Mouse (Mus musculus) hindbrain, embryonic 15.5 days (tissue): ENCODE measurements around the gene Cd3e. TPM values are rescaled to one million over a fixed set of nuclear protein-coding genes. Genes with fewer than 3 reads are reported as not detected.

ENCODE experiments used
- ATAC-seq: fragments of 200-750 bp; cut with Nextera tagmentation; 2 replicates; pipeline ENCODE4 v1.8.0; 2017; ENCODE audit warnings: low read depth, moderate number of reproducible peaks, moderate TSS enrichment; ENCODE audit not compliant: low FRiP score
- H3K27ac ChIP-seq: fragments of 300-500 bp; sonication (generic); replicated peaks from 2 replicates; pipeline ENCODE4 v1.5.1; 2015; ENCODE audit warnings: mild to moderate bottlenecking, inconsistent platforms
- H3K27me3 ChIP-seq: fragments of 300-500 bp; sonication (generic); 2 replicates; pipeline ENCODE4 v1.6.1; 2015; ENCODE audit warnings: control low read depth, inconsistent platforms
- H3K36me3 ChIP-seq: fragments of 300-500 bp; sonication (generic); 2 replicates; pipeline ENCODE4 v1.6.1; 2015; ENCODE audit warnings: control low read depth, inconsistent platforms
- H3K4me1 ChIP-seq: fragments of 300-500 bp; sonication (generic); replicated peaks from 2 replicates; pipeline ENCODE4 v1.6.1; 2015; ENCODE audit warnings: control low read depth, inconsistent platforms
- H3K4me2 ChIP-seq: fragments of 300-500 bp; sonication (generic); 2 replicates; pipeline ENCODE4 v1.6.1; 2015; ENCODE audit warnings: moderate library complexity, mild to moderate bottlenecking, inconsistent platforms
- H3K4me3 ChIP-seq: fragments of 300-500 bp; sonication (generic); 2 replicates; pipeline ENCODE4 v1.5.1; 2015; ENCODE audit warnings: mild to moderate bottlenecking, inconsistent platforms
- H3K9ac ChIP-seq: fragments of 300-500 bp; sonication (generic); 2 replicates; pipeline ENCODE4 v1.6.1; 2015; ENCODE audit warnings: inconsistent platforms
- H3K9me3 ChIP-seq: fragments of 300-500 bp; sonication (generic); 2 replicates; pipeline ENCODE4 v1.6.1; 2016; ENCODE audit warnings: control low read depth, inconsistent platforms
- WGBS: fragments of 180-500 bp; shearing (Covaris S2); methylation state at CpG from one replicate; pipeline ENCODE4 v1.1.7; 2015; 5-methylcytosine and 5-hydroxymethylcytosine counted together
- polyA plus RNA-seq: library from polyadenylated mRNA; unstranded; fragments of >200 nt; fragmentation: Nextera tagmentation; extraction: Ambion mirVana; gene quantifications from 2 replicates; pipeline ENCODE4 v1.2.1, GENCODE M21; 2015

Cd3e gene
- polyA plus RNA-seq, 1 experiment from 2014 or later, result 0.18 TPM

GRCm38 (mm10) chr9:45011291-45011690, 1.9 kb upstream of the Cd3e start:
- Histone ChIP-seq H3K27me3 (no peaks in the 10 kb centered on the region), H3K4me2 (no peak overlapping the region), H3K4me1 (no peaks in the 10 kb centered on the region), H3K4me3 (no peak overlapping the region), H3K9me3 (no peaks in the 10 kb centered on the region), H3K27ac (no peak overlapping the region), H3K9ac (no peak overlapping the region), H3K36me3 (no peaks in the 10 kb centered on the region)
- no peak for ATAC-seq
- WGBS, result 51% methylated on average over 6 of the region's 6 CpGs

GRCm38 (mm10) chr9:45010461-45010860, 1.0 kb upstream of the Cd3e start:
- Histone ChIP-seq H3K9me3 (no peaks in the 10 kb centered on the region), H3K27me3 (no peaks in the 10 kb centered on the region), H3K9ac (no peak overlapping the region), H3K27ac (no peak overlapping the region), H3K4me2 (no peak overlapping the region), H3K4me1 (no peaks in the 10 kb centered on the region), H3K36me3 (no peaks in the 10 kb centered on the region), H3K4me3 (no peak overlapping the region)
- ATAC-seq, result no peak
- WGBS, result 77% methylated on average over 4 of the region's 4 CpGs

GRCm38 (mm10) chr9:45008342-45008741, 1.1 kb downstream of the Cd3e start:
- Histone ChIP-seq H3K4me3 (no peak overlapping the region), H3K4me2 (no peak overlapping the region), H3K36me3 (no peaks in the 10 kb centered on the region), H3K4me1 (no peaks in the 10 kb centered on the region), H3K27me3 (no peaks in the 10 kb centered on the region), H3K9ac (no peak overlapping the region), H3K27ac (no peak overlapping the region), H3K9me3 (no peaks in the 10 kb centered on the region)
- 66% methylated on average over 4 of the region's 4 CpGs for whole genome bisulfite sequencing
- no peak for ATAC-seq

- ATAC-seq, result no peak
- no peaks in the 10 kb centered on the region for H3K4me1 ChIP-seq
- WGBS, result 82% methylated on average over 12 of the region's 12 CpGs
These were observed 2.0 kb downstream of the Cd3e start for GRCm38 (mm10) chr9:45007404-45007803.

GRCm38 (mm10) chr9:45000249-45000648, 9.2 kb downstream of the Cd3e start:
- H3K27me3 ChIP-seq, result no peaks in the 10 kb centered on the region
- no peaks in the 10 kb centered on the region for H3K36me3 ChIP-seq
- no peaks in the 10 kb centered on the region for H3K9me3 ChIP-seq
- H3K27ac ChIP-seq, result no peak overlapping the region
- ATAC-seq, result no peak
- WGBS, result 80% methylated on average over 3 of the region's 3 CpGs
- no peaks in the 10 kb centered on the region for H3K4me1 ChIP-seq
- H3K4me2 ChIP-seq, result no peak overlapping the region
- H3K4me3 ChIP-seq, result no peak overlapping the region
- no peak overlapping the region for H3K9ac ChIP-seq

More at GRCm38 (mm10) chr9:45007404-45007803, 2.0 kb downstream of the Cd3e start:
- H3K4me3 ChIP-seq, result no peak overlapping the region
- H3K36me3 ChIP-seq, result no peaks in the 10 kb centered on the region
- no peak overlapping the region for H3K9ac ChIP-seq
- no peak overlapping the region for H3K27ac ChIP-seq
- H3K4me2 ChIP-seq, result no peak overlapping the region
- no peaks in the 10 kb centered on the region for H3K9me3 ChIP-seq
- no peaks in the 10 kb centered on the region for H3K27me3 ChIP-seq

- ATAC-seq, result no peak
- no peak overlapping the region for H3K27ac ChIP-seq
- H3K36me3 ChIP-seq, result no peaks in the 10 kb centered on the region
- H3K9me3 ChIP-seq, result no peaks in the 10 kb centered on the region
- H3K9ac ChIP-seq, result no peak overlapping the region
- H3K4me2 ChIP-seq, result no peak overlapping the region
- WGBS, result 81% methylated on average over 5 of the region's 5 CpGs
- H3K27me3 ChIP-seq, result no peaks in the 10 kb centered on the region
- H3K4me1 ChIP-seq, result no peaks in the 10 kb centered on the region
- no peak overlapping the region for H3K4me3 ChIP-seq
These were observed 9.7 kb downstream of the Cd3e start for GRCm38 (mm10) chr9:44999776-45000175.

- ATAC-seq, result no peak
- WGBS, result 60% methylated on average over 6 of the region's 6 CpGs
- Histone ChIP-seq H3K27ac (no peak overlapping the region), H3K9me3 (no peaks in the 10 kb centered on the region), H3K4me3 (no peak overlapping the region), H3K27me3 (no peaks in the 10 kb centered on the region), H3K4me1 (no peaks in the 10 kb centered on the region), H3K9ac (no peak overlapping the region), H3K36me3 (no peaks in the 10 kb centered on the region), H3K4me2 (no peak overlapping the region)
These were observed 10.3 kb downstream of the Cd3e start for GRCm38 (mm10) chr9:44999171-44999570.

GRCm38 (mm10) chr9:44998138-44998537, 11.3 kb downstream of the Cd3e start:
- Histone ChIP-seq H3K36me3 (no peaks in the 10 kb centered on the region), H3K9me3 (no peaks in the 10 kb centered on the region), H3K4me3 (no peak overlapping the region), H3K27ac (no peak overlapping the region), H3K9ac (no peak overlapping the region), H3K27me3 (no peaks in the 10 kb centered on the region), H3K4me1 (no peaks in the 10 kb centered on the region), H3K4me2 (no peak overlapping the region)
- no peak for ATAC-seq
- 84% methylated on average over 11 of the region's 11 CpGs for WGBS

GRCm38 (mm10) chr9:44996590-44996989, 12.8 kb downstream of the Cd3e start:
- Histone ChIP-seq H3K9me3 (no peaks in the 10 kb centered on the region), H3K4me3 (no peak overlapping the region), H3K27ac (no peak overlapping the region), H3K36me3 (no peaks in the 10 kb centered on the region), H3K27me3 (no peaks in the 10 kb centered on the region), H3K4me2 (no peak overlapping the region), H3K9ac (no peak overlapping the region), H3K4me1 (no peaks in the 10 kb centered on the region)
- 95% methylated on average over 7 of the region's 7 CpGs for WGBS
- ATAC-seq, result no peak

GRCm38 (mm10) chr9:44994962-44995361, 14.5 kb downstream of the Cd3e start:
- WGBS, result 85% methylated on average over 4 of the region's 4 CpGs
- no peak overlapping the region for H3K9ac ChIP-seq

GRCm38 (mm10) chr9:44993268-44993667, 16.2 kb downstream of the Cd3e start:
- 90% methylated on average over 2 of the region's 2 CpGs for WGBS
- Histone ChIP-seq H3K4me2 (no peak overlapping the region), H3K36me3 (no peaks in the 10 kb centered on the region), H3K27me3 (no peaks in the 10 kb centered on the region), H3K4me3 (no peak overlapping the region), H3K27ac (no peak overlapping the region), H3K9ac (no peak overlapping the region), H3K9me3 (no peaks in the 10 kb centered on the region), H3K4me1 (no peaks in the 10 kb centered on the region)
- ATAC-seq, result no peak

More at GRCm38 (mm10) chr9:44994962-44995361, 14.5 kb downstream of the Cd3e start:
- Histone ChIP-seq H3K4me3 (no peak overlapping the region), H3K4me1 (no peaks in the 10 kb centered on the region), H3K27ac (no peak overlapping the region), H3K9me3 (no peaks in the 10 kb centered on the region), H3K36me3 (no peaks in the 10 kb centered on the region), H3K4me2 (no peak overlapping the region), H3K27me3 (no peaks in the 10 kb centered on the region)
- no peak for ATAC-seq

- ATAC-seq, result no peak
- Histone ChIP-seq H3K4me1 (no peaks in the 10 kb centered on the region), H3K4me3 (no peak overlapping the region), H3K27ac (no peak overlapping the region), H3K9ac (no peak overlapping the region), H3K36me3 (no peaks in the 10 kb centered on the region), H3K4me2 (no peak overlapping the region), H3K27me3 (no peaks in the 10 kb centered on the region), H3K9me3 (no peaks in the 10 kb centered on the region)
These were observed 17.2 kb downstream of the Cd3e start for GRCm38 (mm10) chr9:44992271-44992670.

- Histone ChIP-seq H3K27ac (no peak overlapping the region), H3K4me1 (no peaks in the 10 kb centered on the region), H3K36me3 (no peaks in the 10 kb centered on the region), H3K4me2 (no peak overlapping the region), H3K9me3 (no peaks in the 10 kb centered on the region), H3K9ac (no peak overlapping the region), H3K4me3 (no peak overlapping the region), H3K27me3 (no peaks in the 10 kb centered on the region)
- 81% methylated on average over 2 of the region's 2 CpGs for WGBS
- ATAC-seq, result no peak
These were observed 17.6 kb downstream of the Cd3e start for GRCm38 (mm10) chr9:44991821-44992220.
